Mouse (Mus musculus) testis, adult 2 months (tissue): ENCODE results near the gene Cfap45. TPM values are rescaled to one million over a fixed set of nuclear protein-coding genes. Genes with fewer than 3 reads are reported as not detected.

ENCODE experiments used
- H3K27ac ChIP-seq: fragments of 200-500 bp; 2 replicates; pipeline ENCODE4 v1.5.1; 2012; ENCODE audit warnings: low read depth, low read length; ENCODE audit not compliant: control insufficient read depth, insufficient read depth
- H3K27me3 ChIP-seq: fragments of 200-500 bp; 2 replicates; pipeline ENCODE4 v1.6.1; 2012; ENCODE audit warnings: mild to moderate bottlenecking, low read length, moderate library complexity; ENCODE audit not compliant: control insufficient read depth, insufficient read depth
- H3K36me3 ChIP-seq: fragments of 200-500 bp; 2 replicates; pipeline ENCODE4 v1.6.1; 2012; ENCODE audit warnings: mild to moderate bottlenecking, low read length; ENCODE audit not compliant: control insufficient read depth, insufficient read depth
- H3K4me1 ChIP-seq: fragments of 200-500 bp; 2 replicates; pipeline ENCODE4 v1.6.1; 2012; ENCODE audit warnings: low read length; ENCODE audit not compliant: control insufficient read depth, insufficient read depth
- H3K4me3 ChIP-seq: fragments of 200-500 bp; 2 replicates; pipeline ENCODE4 v1.5.1; 2012; ENCODE audit warnings: low read depth, mild to moderate bottlenecking, low read length, moderate library complexity, mixed read lengths; ENCODE audit not compliant: control insufficient read depth
- CTCF ChIP-seq: fragments of 200-500 bp; IDR thresholded peaks from 2 replicates; pipeline ENCODE4 v1.5.1; 2012; ENCODE audit warnings: low read depth, mild to moderate bottlenecking, inconsistent platforms, low read length, moderate library complexity; ENCODE audit not compliant: control insufficient read depth, insufficient read depth, insufficient replicate concordance
- POLR2A ChIP-seq: fragments of 200-500 bp; IDR thresholded peaks from 2 replicates; pipeline ENCODE4 v1.6.1; 2012; ENCODE audit warnings: low read depth, mild to moderate bottlenecking, inconsistent platforms, low read length, moderate library complexity; ENCODE audit not compliant: control insufficient read depth
- polyA plus RNA-seq: library from polyadenylated mRNA; depleted of rRNA; stranded (reverse); fragments of >200 nt; gene quantifications from 2 replicates; pipeline ENCODE4 v1.2.3, GENCODE M21; 2012; rRNA removed

Gene Cfap45
- polyA plus RNA-seq, 1 experiment, result 305 TPM

- Histone ChIP-seq H3K27me3 (no peaks in the 10 kb centered on the region), H3K36me3 (no peaks in the 10 kb centered on the region), H3K4me3 (no peak overlapping the region), H3K27ac (no peak overlapping the region), H3K4me1 (no peaks in the 10 kb centered on the region)
- no peak for TF ChIP-seq CTCF
- no peak for TF ChIP-seq POLR2A
These were observed 72.7 kb downstream of the Cfap45 start for GRCm38 (mm10) chr1:172593321-172593720.

- no peak overlapping the region for H3K27ac ChIP-seq
- TF ChIP-seq POLR2A, result no peak
- no peak for TF ChIP-seq CTCF
- H3K4me3 ChIP-seq, result no peak overlapping the region
- H3K4me1 ChIP-seq, result no peaks in the 10 kb centered on the region
- H3K27me3 ChIP-seq, result no peaks in the 10 kb centered on the region
- H3K36me3 ChIP-seq, result no peaks in the 10 kb centered on the region
These were observed 73.4 kb downstream of the Cfap45 start for GRCm38 (mm10) chr1:172593956-172594355.

GRCm38 (mm10) chr1:172594495-172594894 is 73.9 kb downstream of the Cfap45 start:
- H3K27me3 ChIP-seq, result no peaks in the 10 kb centered on the region
- H3K4me1 ChIP-seq, result no peaks in the 10 kb centered on the region
- no peaks in the 10 kb centered on the region for H3K36me3 ChIP-seq
- H3K4me3 ChIP-seq, result no peak overlapping the region
- no peak for TF ChIP-seq POLR2A
- no peak for TF ChIP-seq CTCF
- no peak overlapping the region for H3K27ac ChIP-seq

Other genes starting within 250 kb of the Cfap45 start
- gene Atp1a2, start 222.7 kb upstream of the Cfap45 start, polyA plus RNA-seq, result 12.4 and 17.3 TPM in 2 replicates
- gene Kcnj9, start 191.5 kb upstream of the Cfap45 start, polyA plus RNA-seq, result 40.4 and 41.2 TPM in 2 replicates
- gene Kcnj10, start 179.6 kb upstream of the Cfap45 start, polyA plus RNA-seq, result 0.06 TPM in 2 replicates
- 3.8 and 4.0 TPM in 2 replicates for gene Pigm, start 144.3 kb upstream of the Cfap45 start, polyA plus RNA-seq
- gene Slamf9, start 45.4 kb upstream of the Cfap45 start, polyA plus RNA-seq, result 9.8 and 13.1 TPM in 2 replicates
- 66.1 and 68.5 TPM in 2 replicates for gene Igsf9, start 39.0 kb upstream of the Cfap45 start, polyA plus RNA-seq
- gene Tagln2, start 20.8 kb upstream of the Cfap45 start, polyA plus RNA-seq, result 7.6 and 16.5 TPM in 2 replicates
- gene Vsig8, start 35.1 kb downstream of the Cfap45 start, polyA plus RNA-seq, result 12.1 and 14.1 TPM in 2 replicates
- gene Slamf8, start 69.8 kb downstream of the Cfap45 start, polyA plus RNA-seq, result 0.06 TPM in 1 of 2 replicates, not detected in the other
- not detected in 2 replicates for gene Fcrl6, start 81.8 kb downstream of the Cfap45 start, polyA plus RNA-seq
- 5.8 and 6.1 TPM in 2 replicates for gene Dusp23, start 112.2 kb downstream of the Cfap45 start, polyA plus RNA-seq
- gene Crp, start 177.3 kb downstream of the Cfap45 start, polyA plus RNA-seq, result 0.26 and 0.46 TPM in 2 replicates